Mouse (Mus musculus) heart, embryonic 16.5 days (tissue): ENCODE measurements around the gene Mgat4a. TPM values are rescaled to one million over a fixed set of nuclear protein-coding genes. Genes with fewer than 3 reads are reported as not detected.

ENCODE experiments used
- ATAC-seq: fragments of 200-750 bp; cut with Nextera tagmentation; replicated peaks from 2 replicates; pipeline ENCODE4 v1.8.0; 2017; ENCODE audit warnings: moderate number of reproducible peaks; ENCODE audit not compliant: insufficient read depth, low FRiP score; ENCODE audit errors: extremely low read depth
- H3K27ac ChIP-seq: fragments of 300-500 bp; sonication (generic); 2 replicates; pipeline ENCODE4 v1.5.1; 2014; ENCODE audit warnings: mild to moderate bottlenecking, low read length, control low read depth, moderate library complexity
- H3K27me3 ChIP-seq: fragments of 300-500 bp; sonication (generic); 2 replicates; pipeline ENCODE4 v1.6.1; 2014; ENCODE audit warnings: low read length, mixed read lengths; ENCODE audit not compliant: control insufficient read depth, insufficient read depth
- H3K36me3 ChIP-seq: fragments of 300-500 bp; sonication (generic); 2 replicates; pipeline ENCODE4 v1.6.1; 2014; ENCODE audit not compliant: control insufficient read depth, insufficient read depth
- H3K4me1 ChIP-seq: fragments of 300-500 bp; sonication (generic); 2 replicates; pipeline ENCODE4 v1.6.1; 2014; ENCODE audit warnings: low read length, mixed read lengths; ENCODE audit not compliant: control insufficient read depth, insufficient read depth
- H3K4me2 ChIP-seq: fragments of 300-500 bp; sonication (generic); 2 replicates; pipeline ENCODE4 v1.6.1; 2014; ENCODE audit warnings: low read depth, mild to moderate bottlenecking, control low read depth, low read length
- H3K4me3 ChIP-seq: fragments of 300-500 bp; sonication (generic); 2 replicates; pipeline ENCODE4 v1.5.1; 2014; ENCODE audit warnings: mild to moderate bottlenecking, control low read depth, low read length
- H3K9ac ChIP-seq: fragments of 300-500 bp; sonication (generic); 2 replicates; pipeline ENCODE4 v1.6.1; 2014; ENCODE audit warnings: low read length, control low read depth
- H3K9me3 ChIP-seq: fragments of 300-500 bp; sonication (generic); replicated peaks from 2 replicates; pipeline ENCODE4 v1.6.1; 2016; ENCODE audit warnings: low read length; ENCODE audit not compliant: control insufficient read depth
- WGBS: fragments of 180-500 bp; shearing (Covaris S2); extraction: QIAGEN DNeasy Blood & Tissue Kit; methylation state at CpG from one replicate; pipeline ENCODE4 v1.1.7; 2014; 5-methylcytosine and 5-hydroxymethylcytosine counted together
- polyA plus RNA-seq: library from polyadenylated mRNA; unstranded; fragments of >200 nt; fragmentation: Nextera tagmentation; extraction: Ambion mirVana; gene quantifications from 2 replicates; pipeline ENCODE4 v1.2.1, GENCODE M21; 2015

The Mgat4a gene
- polyA plus RNA-seq, 1 experiment from 2014 or later = 5.0 TPM

- H3K27me3 ChIP-seq = no peaks in the 10 kb centered on the region
- peaks cover 7% of the 10 kb centered on the region; the same call in 1 of the 2 replicates for H3K4me1 ChIP-seq
- H3K4me3 ChIP-seq = no peak overlapping the region
- H3K4me2 ChIP-seq = no peak overlapping the region
- WGBS = 68% methylated on average over 6 of the region's 6 CpGs
- peak overlapping the region; percentile 2; the same call in 1 of the 2 replicates for H3K27ac ChIP-seq
- no peaks in the 10 kb centered on the region for H3K36me3 ChIP-seq
- H3K9me3 ChIP-seq = peaks cover 3% of the 10 kb centered on the region
- H3K9ac ChIP-seq = no peak overlapping the region
- no peak for ATAC-seq
Measured at GRCm38 (mm10) chr1:37471179-37472148, 69.4 kb downstream of the Mgat4a start.

- Histone ChIP-seq H3K36me3 (no peaks in the 10 kb centered on the region), H3K9ac (no peak overlapping the region), H3K27me3 (no peaks in the 10 kb centered on the region), H3K4me3 (no peak overlapping the region), H3K27ac (no peak overlapping the region), H3K9me3 (peaks cover 3% of the 10 kb centered on the region), H3K4me1 (peaks cover 3% of the 10 kb centered on the region; the same call in 1 of the 2 replicates), H3K4me2 (no peak overlapping the region)
- WGBS = 80% methylated on average over 5 of the region's 5 CpGs
- no peak for ATAC-seq
Measured at GRCm38 (mm10) chr1:37469007-37469406, 71.8 kb downstream of the Mgat4a start.

GRCm38 (mm10) chr1:37467806-37468205 lies 73.0 kb downstream of the Mgat4a start:
- H3K4me2 ChIP-seq = no peak overlapping the region
- ATAC-seq = no peak
- H3K27me3 ChIP-seq = no peaks in the 10 kb centered on the region
- no peak overlapping the region for H3K9ac ChIP-seq
- no peaks in the 10 kb centered on the region; the same call in 1 of the 2 replicates for H3K4me1 ChIP-seq
- 84% methylated on average over 4 of the region's 4 CpGs for WGBS
- H3K9me3 ChIP-seq = peaks cover 3% of the 10 kb centered on the region
- H3K36me3 ChIP-seq = no peaks in the 10 kb centered on the region
- H3K4me3 ChIP-seq = no peak overlapping the region
- no peak overlapping the region for H3K27ac ChIP-seq

GRCm38 (mm10) chr1:37466322-37466995 lies 74.4 kb downstream of the Mgat4a start:
- ATAC-seq = no peak
- 81% methylated on average over 3 of the region's 3 CpGs for WGBS

GRCm38 (mm10) chr1:37464878-37465452 lies 75.9 kb downstream of the Mgat4a start:
- peaks cover 3% of the 10 kb centered on the region for H3K9me3 ChIP-seq
- WGBS = 75% methylated on average over 10 of the region's 10 CpGs
- H3K9ac ChIP-seq = no peak overlapping the region
- no peaks in the 10 kb centered on the region; the same call in 1 of the 2 replicates for H3K4me1 ChIP-seq
- no peak overlapping the region for H3K4me2 ChIP-seq
- no peaks in the 10 kb centered on the region for H3K27me3 ChIP-seq
- H3K36me3 ChIP-seq = no peaks in the 10 kb centered on the region
- H3K27ac ChIP-seq = no peak overlapping the region
- no peak overlapping the region for H3K4me3 ChIP-seq
- no peak for ATAC-seq

More at GRCm38 (mm10) chr1:37466322-37466995, 74.4 kb downstream of the Mgat4a start:
- no peak overlapping the region for H3K9ac ChIP-seq
- no peaks in the 10 kb centered on the region for H3K36me3 ChIP-seq
- H3K9me3 ChIP-seq = peaks cover 3% of the 10 kb centered on the region
- no peak overlapping the region for H3K27ac ChIP-seq
- no peaks in the 10 kb centered on the region for H3K27me3 ChIP-seq
- H3K4me2 ChIP-seq = no peak overlapping the region
- H3K4me1 ChIP-seq = no peaks in the 10 kb centered on the region; the same call in 1 of the 2 replicates
- H3K4me3 ChIP-seq = no peak overlapping the region

- 91% methylated on average over 7 of the region's 7 CpGs for WGBS
- H3K4me3 ChIP-seq = no peak overlapping the region
- H3K27me3 ChIP-seq = no peaks in the 10 kb centered on the region
- ATAC-seq = no peak
- no peaks in the 10 kb centered on the region for H3K9me3 ChIP-seq
- no peaks in the 10 kb centered on the region for H3K4me1 ChIP-seq
- H3K9ac ChIP-seq = no peak overlapping the region
- H3K4me2 ChIP-seq = no peak overlapping the region
- no peaks in the 10 kb centered on the region for H3K36me3 ChIP-seq
- no peak overlapping the region for H3K27ac ChIP-seq
Measured at GRCm38 (mm10) chr1:37457546-37457945, 83.3 kb downstream of the Mgat4a start.

GRCm38 (mm10) chr1:37451270-37451669 lies 89.5 kb downstream of the Mgat4a start:
- Histone ChIP-seq H3K4me1 (no peaks in the 10 kb centered on the region), H3K27ac (no peak overlapping the region), H3K9ac (no peak overlapping the region), H3K4me3 (no peak overlapping the region), H3K4me2 (no peak overlapping the region), H3K9me3 (no peaks in the 10 kb centered on the region), H3K27me3 (no peaks in the 10 kb centered on the region), H3K36me3 (no peaks in the 10 kb centered on the region)
- no peak for ATAC-seq
- WGBS = 85% methylated on average over 8 of the region's 8 CpGs

- Histone ChIP-seq H3K4me3 (no peak overlapping the region), H3K4me2 (no peak overlapping the region), H3K9ac (no peak overlapping the region), H3K9me3 (no peaks in the 10 kb centered on the region), H3K27ac (no peak overlapping the region), H3K4me1 (no peaks in the 10 kb centered on the region), H3K36me3 (no peaks in the 10 kb centered on the region), H3K27me3 (no peaks in the 10 kb centered on the region)
- 75% methylated on average over 10 of the region's 10 CpGs for WGBS
- ATAC-seq = no peak
Measured at GRCm38 (mm10) chr1:37448361-37449095, 92.3 kb downstream of the Mgat4a start.
